Mouse (Mus musculus) stomach, postnatal 0 days (tissue): ENCODE measurements around the gene Vamp8. TPM values are rescaled to one million over a fixed set of nuclear protein-coding genes. Genes with fewer than 3 reads are reported as not detected.

ENCODE experiments used
- ATAC-seq: fragments of 200-750 bp; cut with Nextera tagmentation; 2 replicates; pipeline ENCODE4 v1.8.0; 2017; ENCODE audit not compliant: low FRiP score, low TSS enrichment
- DNase-seq: peaks from one replicate; pipeline ENCODE4 v3.0.0-alpha.2; 2016; ENCODE audit warnings: low spot score
- H3K27ac ChIP-seq: fragments of 300-500 bp; sonication (generic); replicated peaks from 2 replicates; pipeline ENCODE4 v1.5.1; 2014; ENCODE audit warnings: mild to moderate bottlenecking, control low read depth
- H3K27me3 ChIP-seq: fragments of 300-500 bp; sonication (generic); 2 replicates; pipeline ENCODE4 v1.6.1; 2014; ENCODE audit warnings: low read length; ENCODE audit not compliant: control insufficient read depth, insufficient read depth
- H3K36me3 ChIP-seq: fragments of 300-500 bp; sonication (generic); 2 replicates; pipeline ENCODE4 v1.6.1; 2014; ENCODE audit warnings: low read length, mixed read lengths; ENCODE audit not compliant: control insufficient read depth, insufficient read depth
- H3K4me1 ChIP-seq: fragments of 300-500 bp; sonication (generic); replicated peaks from 2 replicates; pipeline ENCODE4 v1.6.1; 2014; ENCODE audit warnings: antibody characterized with exemption; ENCODE audit not compliant: control insufficient read depth, insufficient read depth
- H3K4me2 ChIP-seq: fragments of 300-500 bp; sonication (generic); replicated peaks from 2 replicates; pipeline ENCODE4 v1.6.1; 2014; ENCODE audit warnings: low read depth, mild to moderate bottlenecking, control low read depth, moderate library complexity
- H3K4me3 ChIP-seq: fragments of 300-500 bp; sonication (generic); 2 replicates; pipeline ENCODE4 v1.5.1; 2014; ENCODE audit warnings: low read depth, low read length, control low read depth
- H3K9ac ChIP-seq: fragments of 300-500 bp; sonication (generic); 2 replicates; pipeline ENCODE4 v1.6.1; 2014; ENCODE audit warnings: mild to moderate bottlenecking, low read length, control low read depth, mixed read lengths
- H3K9me3 ChIP-seq: fragments of 300-500 bp; sonication (generic); 2 replicates; pipeline ENCODE4 v1.6.1; 2016; ENCODE audit warnings: low read length; ENCODE audit not compliant: control insufficient read depth
- CTCF ChIP-seq: IDR thresholded peaks from 2 replicates; pipeline ENCODE4 v1.5.1; 2016; ENCODE audit warnings: antibody characterized with exemption, low read depth, mild to moderate bottlenecking, moderate library complexity
- EP300 ChIP-seq: optimal IDR thresholded peaks from 2 replicates; pipeline ENCODE3; 2016; ENCODE audit warnings: antibody characterized with exemption
- WGBS: fragments of 180-500 bp; shearing (Covaris S2); extraction: QIAGEN DNeasy Blood & Tissue Kit; methylation state at CpG from one replicate; pipeline ENCODE4 v1.1.7; 2014; 5-methylcytosine and 5-hydroxymethylcytosine counted together
- polyA plus RNA-seq: library from polyadenylated mRNA; unstranded; fragments of >200 nt; fragmentation: Nextera tagmentation; extraction: Ambion mirVana; gene quantifications from 2 replicates; pipeline ENCODE4 v1.2.1, GENCODE M21; 2015

Gene Vamp8
- polyA plus RNA-seq, 1 experiment from 2014 or later, result 368 TPM

DNA sequence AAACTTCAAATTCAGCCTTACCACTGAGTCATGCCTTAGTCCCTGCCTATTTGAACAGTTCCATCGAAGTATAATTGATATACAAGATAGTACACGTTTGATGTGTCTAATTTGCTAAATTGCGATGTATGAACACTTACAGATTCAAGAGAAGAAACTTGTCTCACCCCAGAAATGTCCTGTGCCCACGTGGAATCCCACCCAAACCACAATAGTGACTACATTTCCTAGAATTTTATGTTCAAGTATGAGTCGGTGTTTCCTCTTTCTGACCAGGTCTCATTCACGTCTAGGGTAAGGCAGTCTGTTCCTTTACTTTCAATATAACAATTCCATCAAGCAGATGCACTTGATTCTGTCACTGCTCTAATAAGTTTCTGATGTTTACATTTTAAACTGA lies 44.9 kb downstream of the Vamp8 start:
- no peak overlapping the region for H3K4me3 ChIP-seq
- H3K27ac ChIP-seq, result no peak overlapping the region
- ATAC-seq, result no peak
- WGBS, result 38% methylated on average over 6 of the region's 6 CpGs
- no peaks in the 10 kb centered on the region for H3K27me3 ChIP-seq
- no peak overlapping the region for H3K9ac ChIP-seq
- TF ChIP-seq CTCF, result no peak
- TF ChIP-seq EP300, result no peak
- DNase-seq, result no peak
- H3K4me2 ChIP-seq, result peak overlapping the region; percentile 91
- no peaks in the 10 kb centered on the region for H3K9me3 ChIP-seq
- peaks cover 6% of the 10 kb centered on the region; the same call in 1 of the 2 replicates for H3K36me3 ChIP-seq
- H3K4me1 ChIP-seq, result no peaks in the 10 kb centered on the region; the same call in 1 of the 2 replicates

DNA sequence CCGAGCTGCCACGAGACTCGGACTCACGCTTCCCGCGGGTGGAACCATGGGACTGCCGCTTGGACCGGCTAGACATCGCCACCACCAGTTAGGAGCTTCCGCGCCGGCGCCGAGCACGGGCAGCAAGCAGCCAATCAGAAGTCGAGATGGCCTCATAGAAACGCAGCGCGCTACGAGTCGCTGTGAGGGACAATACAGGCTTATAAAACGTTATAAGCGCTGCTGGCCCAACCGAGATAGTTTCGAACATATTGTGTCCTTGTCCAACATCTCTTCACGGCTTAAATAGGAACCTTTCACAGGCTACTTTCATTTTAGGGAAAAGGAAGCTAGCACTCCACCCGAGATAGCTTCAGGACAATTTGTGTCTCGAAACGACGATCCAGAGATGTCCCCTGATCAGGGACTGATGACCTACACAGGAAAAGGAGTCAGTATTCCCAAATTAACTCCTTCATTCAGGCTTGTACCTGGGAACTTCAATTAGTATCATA lies 45.4 kb downstream of the Vamp8 start, which contains the start of gene Usp39:
TSS of gene Usp39 (minus strand) at position 111 of the 494 bp plus-strand sequence.
- H3K9ac ChIP-seq, result peak within 1 kb of the TSS; percentile 92
- no peaks in the 10 kb centered on the region for H3K27me3 ChIP-seq
- H3K27ac ChIP-seq, result peak within 1 kb of the TSS; percentile 65; the same call in 1 of the 2 replicates
- no peaks in the 10 kb centered on the region; the same call in 1 of the 2 replicates for H3K4me1 ChIP-seq
- H3K4me2 ChIP-seq, result peak within 1 kb of the TSS; percentile 91
- no peaks in the 10 kb centered on the region for H3K9me3 ChIP-seq
- peak; percentile 91 for DNase-seq
- ATAC-seq, result peak; percentile 87
- TF ChIP-seq EP300, result no peak
- peak; percentile 39 for TF ChIP-seq CTCF
- H3K36me3 ChIP-seq, result peaks cover under 1% of the 10 kb centered on the region; the same call in 1 of the 2 replicates
- H3K4me3 ChIP-seq, result peak within 1 kb of the TSS; percentile 79
- whole genome bisulfite sequencing, result 1% methylated on average over 30 of the region's 30 CpGs

GRCm38 (mm10) chr6:72344396-72345073 lies 46.0 kb downstream of the Vamp8 start:
- under 1% methylated on average over 42 of the region's 42 CpGs for WGBS
- TF ChIP-seq EP300, result no peak
- no peak for TF ChIP-seq CTCF
- DNase-seq (no peak), ATAC-seq (no peak; the same call in 1 of the 2 replicates)
- Histone ChIP-seq H3K9me3 (no peaks in the 10 kb centered on the region), H3K4me1 (no peaks in the 10 kb centered on the region; the same call in 1 of the 2 replicates), H3K9ac (peak overlapping the region; percentile 92), H3K36me3 (no peaks in the 10 kb centered on the region), H3K4me2 (peak overlapping the region; percentile 91), H3K27ac (peak overlapping the region; percentile 65; the same call in 1 of the 2 replicates), H3K4me3 (peak overlapping the region; percentile 79), H3K27me3 (no peaks in the 10 kb centered on the region)

DNA sequence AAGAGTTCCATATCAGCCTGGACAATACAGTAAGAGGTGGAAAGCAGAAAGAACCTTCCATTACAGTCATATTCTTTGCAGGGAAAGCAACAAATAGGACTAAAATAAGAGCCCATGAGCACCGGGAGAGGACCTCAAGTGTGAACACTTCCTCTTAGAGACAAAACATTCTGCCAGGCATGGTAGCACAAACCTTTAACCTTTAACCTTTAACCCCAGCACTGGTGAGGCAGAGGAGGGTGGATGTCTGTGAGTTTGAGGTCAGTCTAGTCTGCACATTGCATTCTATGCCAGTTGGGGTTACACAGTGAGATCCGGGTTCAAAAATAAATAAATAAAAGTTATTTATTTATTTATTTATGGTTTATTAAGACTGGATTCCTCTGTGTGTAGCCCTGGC lies 50.0 kb downstream of the Vamp8 start:
- DNase-seq, result no peak
- Histone ChIP-seq H3K4me3 (no peak overlapping the region), H3K9me3 (no peaks in the 10 kb centered on the region), H3K9ac (no peak overlapping the region), H3K27ac (no peak overlapping the region), H3K4me1 (no peaks in the 10 kb centered on the region), H3K4me2 (no peak overlapping the region), H3K27me3 (no peaks in the 10 kb centered on the region), H3K36me3 (peaks cover 10% of the 10 kb centered on the region; the same call in 1 of the 2 replicates)
- no peak for ATAC-seq
- TF ChIP-seq CTCF (no peak), EP300 (no peak)
- WGBS, result 58% methylated on average over 2 of the region's 2 CpGs

Other genes starting within 250 kb of the Vamp8 start
- 5.5 and 6.0 TPM in 2 replicates for gene Atoh8, start 155.1 kb downstream of the Vamp8 start, polyA plus RNA-seq
- not detected in 2 replicates for gene Sftpb, start 86.1 kb downstream of the Vamp8 start, polyA plus RNA-seq
- 20.1 and 21.0 TPM in 2 replicates for gene Usp39, start 45.5 kb downstream of the Vamp8 start, polyA plus RNA-seq
- gene 0610030E20Rik, start 43.4 kb downstream of the Vamp8 start, polyA plus RNA-seq, result 19.6 and 20.5 TPM in 2 replicates
- gene Tmem150a, start 35.3 kb downstream of the Vamp8 start, polyA plus RNA-seq, result 7.7 and 8.4 TPM in 2 replicates
- gene Rnf181, start 23.7 kb downstream of the Vamp8 start, polyA plus RNA-seq, result 136 and 137 TPM in 2 replicates
- gene Vamp5, start 10.2 kb downstream of the Vamp8 start, polyA plus RNA-seq, result 20.2 and 22.2 TPM in 2 replicates
- gene Ggcx, start 23.6 kb upstream of the Vamp8 start, polyA plus RNA-seq, result 10.7 and 10.8 TPM in 2 replicates
- 143 and 146 TPM in 2 replicates for gene Mat2a, start 48.9 kb upstream of the Vamp8 start, polyA plus RNA-seq
- 0.12 and 0.21 TPM in 2 replicates for gene Sh2d6, start 131.0 kb upstream of the Vamp8 start, polyA plus RNA-seq
- 120 and 130 TPM in 2 replicates for gene Capg, start 153.7 kb upstream of the Vamp8 start, polyA plus RNA-seq
- 13.3 and 15.8 TPM in 2 replicates for gene Elmod3, start 207.7 kb upstream of the Vamp8 start, polyA plus RNA-seq
- 54.1 TPM in 2 replicates for gene Retsat, start 207.8 kb upstream of the Vamp8 start, polyA plus RNA-seq
- 37.2 and 37.7 TPM in 2 replicates for gene Tgoln1, start 226.3 kb upstream of the Vamp8 start, polyA plus RNA-seq